Mouse (Mus musculus): Measurements from ENCODE around the gene Zfpl1. TPM values are rescaled to one million over a fixed set of nuclear protein-coding genes. Genes with fewer than 3 reads are reported as not detected.
"Not testable (repeated sequence)": the region's sequence is repeated elsewhere in the genome, so short reads cannot be mapped to it uniquely, and the experiment has no call there.

Zfpl1 gene
- polyA plus RNA-seq, 1 experiment: 88.5 TPM

DNA sequence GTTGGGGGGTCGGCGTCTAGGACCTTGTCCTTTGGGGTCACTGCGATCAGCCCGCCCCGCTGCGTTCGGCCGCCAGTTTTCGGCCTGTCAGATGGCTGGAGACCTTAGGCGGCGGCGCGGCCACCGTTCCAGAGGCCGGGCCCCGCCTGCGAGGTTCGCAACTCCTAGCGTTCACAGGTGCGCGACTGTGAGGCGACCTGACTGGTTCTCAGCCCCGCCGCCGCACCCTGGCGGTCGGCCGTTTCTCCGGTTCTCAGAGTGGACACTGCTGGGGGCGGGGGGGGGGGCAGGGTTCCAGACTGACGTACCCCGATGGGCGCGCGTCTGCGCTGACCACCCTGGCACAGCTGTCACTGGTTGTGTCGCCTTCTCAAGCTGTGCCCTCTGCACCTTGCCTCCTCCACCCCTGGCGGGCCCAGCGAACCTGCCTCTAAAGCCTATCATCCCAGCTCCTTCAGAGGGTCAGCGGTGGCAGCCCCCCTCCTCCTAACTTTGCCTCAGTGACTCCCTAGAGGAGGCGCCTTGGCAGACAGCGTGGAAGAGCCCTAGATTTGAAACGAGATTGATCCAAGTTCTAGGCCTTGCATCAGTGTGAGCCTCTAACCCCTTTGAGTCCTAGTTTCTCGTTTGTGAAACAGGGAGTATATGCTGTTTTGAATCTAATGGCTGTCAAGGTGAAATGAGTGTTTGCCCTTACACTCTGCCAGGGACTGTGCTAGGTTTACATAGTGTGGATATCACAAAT lies 37.4 kb downstream of the Zfpl1 start:
- peaks cover 63% of the 10 kb centered on the region for H3K4me1 ChIP-seq
- no peaks in the 10 kb centered on the region for H3K27me3 ChIP-seq (replicated peaks)
- TF ChIP-seq GATA1 (IDR thresholded peaks at IDR 0.05; ENCODE audit: borderline replicate concordance, low read length): no peak
- TF ChIP-seq FLI1 (IDR thresholded peaks at IDR 0.05; ENCODE audit: low read length): no peak
- H3K36me3 ChIP-seq (replicated peaks; ENCODE audit: low read length): peaks cover 46% of the 10 kb centered on the region
- H3K9me3 ChIP-seq: no peaks in the 10 kb centered on the region
- peak overlapping the region; percentile 97 for H3K4me3 ChIP-seq (replicated peaks)

GRCm38 (mm10) chr19:6046294-6047153 lies 38.2 kb downstream of the Zfpl1 start, which contains the start of gene Syvn1:
Gene Syvn1, plus strand, starts transcription at chr19:6046576.
- H3K9me3 ChIP-seq: no peaks in the 10 kb centered on the region
- H3K27me3 ChIP-seq (replicated peaks): no peaks in the 10 kb centered on the region
- TF ChIP-seq FLI1 (IDR thresholded peaks at IDR 0.05; ENCODE audit: low read length) (0 out of 2 replicates have a peak, but pooled peaks have one; percentile 46), GATA1 (IDR thresholded peaks at IDR 0.05; ENCODE audit: borderline replicate concordance, low read length) (no peak)
- peaks cover 60% of the 10 kb centered on the region for H3K4me1 ChIP-seq
- peaks cover 38% of the 10 kb centered on the region for H3K36me3 ChIP-seq (replicated peaks; ENCODE audit: low read length)
- H3K4me3 ChIP-seq (replicated peaks): peak within 1 kb of the TSS; percentile 97

- Histone ChIP-seq H3K4me3 (replicated peaks) (peak overlapping the region; percentile 97), H3K27me3 (replicated peaks) (no peaks in the 10 kb centered on the region), H3K4me1 (peaks cover 52% of the 10 kb centered on the region), H3K9me3 (no peaks in the 10 kb centered on the region), H3K36me3 (replicated peaks; ENCODE audit: low read length) (peaks cover 29% of the 10 kb centered on the region)
- TF ChIP-seq FLI1 (IDR thresholded peaks at IDR 0.05; ENCODE audit: low read length) (no peak), GATA1 (IDR thresholded peaks at IDR 0.05; ENCODE audit: borderline replicate concordance, low read length) (no peak)
Measured at GRCm38 (mm10) chr19:6045366-6046293, 39.1 kb downstream of the Zfpl1 start.

GRCm38 (mm10) chr19:6044102-6044501 lies 40.7 kb downstream of the Zfpl1 start:
- H3K36me3 ChIP-seq (replicated peaks; ENCODE audit: low read length): peaks cover 14% of the 10 kb centered on the region
- H3K9me3 ChIP-seq; H3K4me3 ChIP-seq (replicated peaks); H3K27me3 ChIP-seq (replicated peaks): not testable (repeated sequence)
- H3K4me1 ChIP-seq: peaks cover 36% of the 10 kb centered on the region

DNA sequence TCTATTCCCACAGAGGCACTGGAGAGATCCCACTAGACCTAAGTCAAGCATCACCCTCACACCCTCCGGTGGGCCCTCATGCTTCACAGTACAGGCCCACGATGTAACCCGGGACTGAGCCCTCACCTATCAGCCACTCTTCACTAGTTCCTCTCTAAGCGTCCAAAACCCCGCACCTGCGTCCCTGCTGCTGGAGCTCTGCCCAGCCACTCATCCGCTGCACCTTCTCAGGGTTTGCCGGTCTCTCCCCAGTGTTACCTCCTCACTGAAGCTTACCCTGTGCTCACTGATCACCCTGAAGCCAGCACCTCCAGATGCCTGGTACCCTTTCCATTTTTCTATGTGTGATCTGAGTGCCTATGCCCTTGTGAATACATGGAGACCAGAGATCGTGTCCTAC lies 42.5 kb downstream of the Zfpl1 start:
- Histone ChIP-seq H3K4me3 (replicated peaks) (no peak overlapping the region), H3K9me3 (no peaks in the 10 kb centered on the region), H3K27me3 (replicated peaks) (no peaks in the 10 kb centered on the region), H3K4me1 (peaks cover 30% of the 10 kb centered on the region), H3K36me3 (replicated peaks; ENCODE audit: low read length) (no peaks in the 10 kb centered on the region)
- no peak for TF ChIP-seq GATA1 (IDR thresholded peaks at IDR 0.05; ENCODE audit: borderline replicate concordance, low read length)
- TF ChIP-seq FLI1 (IDR thresholded peaks at IDR 0.05; ENCODE audit: low read length): no peak

DNA sequence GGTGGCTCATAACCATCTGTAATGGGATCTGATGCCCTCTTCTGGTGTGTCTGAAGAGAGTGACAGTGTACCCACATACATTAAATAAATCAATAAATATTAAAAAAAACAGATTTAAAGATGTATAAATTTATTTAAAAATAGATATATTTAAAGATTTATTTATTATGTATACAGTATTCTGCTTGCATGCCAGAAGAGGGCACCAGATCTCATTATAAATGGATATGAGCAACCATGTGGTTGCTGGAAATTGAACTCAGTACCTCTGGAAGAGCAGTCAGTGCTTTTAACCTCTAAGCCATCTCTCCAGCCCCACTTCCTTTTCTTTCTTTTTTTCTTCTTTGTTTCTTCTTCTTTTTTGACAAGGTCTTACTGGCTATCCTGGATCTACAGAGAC lies 44.8 kb downstream of the Zfpl1 start:
- no peak for TF ChIP-seq FLI1 (IDR thresholded peaks at IDR 0.05; ENCODE audit: low read length)
- TF ChIP-seq GATA1 (IDR thresholded peaks at IDR 0.05; ENCODE audit: borderline replicate concordance, low read length): no peak
- H3K9me3 ChIP-seq: no peaks in the 10 kb centered on the region
- H3K27me3 ChIP-seq (replicated peaks): peaks cover 2% of the 10 kb centered on the region
- no peak overlapping the region for H3K4me3 ChIP-seq (replicated peaks)
- H3K36me3 ChIP-seq (replicated peaks; ENCODE audit: low read length): no peaks in the 10 kb centered on the region
- peaks cover 32% of the 10 kb centered on the region for H3K4me1 ChIP-seq

DNA sequence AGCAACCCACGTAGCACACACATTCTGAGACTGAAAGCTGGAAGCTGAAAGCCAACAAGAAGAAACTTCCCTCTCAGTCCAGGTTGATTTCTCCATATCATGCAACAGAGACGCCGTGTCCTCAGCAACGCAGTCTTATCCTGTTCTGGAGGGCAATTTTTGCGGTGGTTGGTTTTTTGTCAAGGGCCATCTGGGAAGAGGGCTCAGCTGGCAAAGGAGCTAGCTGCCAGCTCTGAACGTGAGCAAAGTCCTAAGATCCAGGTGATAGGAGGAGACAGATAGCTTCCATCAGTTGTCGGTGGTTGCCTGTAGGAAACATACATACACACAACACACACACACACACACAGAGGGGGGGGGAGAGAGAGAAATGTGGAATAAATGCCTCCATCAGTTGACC lies 46.4 kb downstream of the Zfpl1 start:
- Histone ChIP-seq H3K4me3 (replicated peaks) (no peak overlapping the region), H3K4me1 (peaks cover 24% of the 10 kb centered on the region), H3K36me3 (replicated peaks; ENCODE audit: low read length) (no peaks in the 10 kb centered on the region), H3K27me3 (replicated peaks) (peaks cover 2% of the 10 kb centered on the region), H3K9me3 (no peaks in the 10 kb centered on the region)
- TF ChIP-seq FLI1 (IDR thresholded peaks at IDR 0.05; ENCODE audit: low read length): no peak
- no peak for TF ChIP-seq GATA1 (IDR thresholded peaks at IDR 0.05; ENCODE audit: borderline replicate concordance, low read length)

- TF ChIP-seq GATA1 (IDR thresholded peaks at IDR 0.05; ENCODE audit: borderline replicate concordance, low read length): no peak
- TF ChIP-seq FLI1 (IDR thresholded peaks at IDR 0.05; ENCODE audit: low read length): no peak
- Histone ChIP-seq H3K27me3 (replicated peaks) (peaks cover 2% of the 10 kb centered on the region), H3K36me3 (replicated peaks; ENCODE audit: low read length) (no peaks in the 10 kb centered on the region), H3K4me3 (replicated peaks) (no peak overlapping the region), H3K4me1 (peaks cover 24% of the 10 kb centered on the region), H3K9me3 (no peaks in the 10 kb centered on the region)
Measured at GRCm38 (mm10) chr19:6037695-6038094, 47.1 kb downstream of the Zfpl1 start.

DNA sequence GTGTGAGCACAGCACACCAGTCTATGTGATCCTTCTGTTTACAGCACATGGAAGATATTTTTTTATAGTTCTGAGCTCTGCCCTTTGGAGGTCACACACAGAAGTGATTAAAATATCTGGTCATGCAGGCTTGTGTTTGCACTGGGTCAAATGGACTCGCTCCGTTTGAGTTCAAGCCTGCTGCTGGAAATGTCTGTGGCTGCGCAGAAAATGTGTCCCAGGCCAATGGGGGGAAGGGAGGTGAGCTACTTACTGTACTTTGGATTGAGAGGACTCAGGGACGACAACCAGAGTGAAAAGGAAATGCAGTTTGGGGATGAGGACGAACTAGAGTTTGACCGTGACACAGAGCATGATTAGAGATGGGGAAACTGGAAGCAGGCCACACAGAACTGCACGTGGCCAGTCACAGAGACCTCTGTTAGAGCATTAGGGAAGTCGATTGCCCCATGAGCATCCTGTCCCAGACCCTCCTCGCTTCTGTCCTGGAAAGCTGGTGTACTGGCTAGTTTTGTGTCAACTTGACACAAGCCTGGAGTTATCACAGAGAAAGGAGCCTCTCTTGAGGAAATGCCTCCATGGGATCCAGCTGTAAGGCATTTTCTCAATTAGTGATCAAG lies 48.7 kb downstream of the Zfpl1 start:
- Histone ChIP-seq H3K27me3 (replicated peaks) (peaks cover 6% of the 10 kb centered on the region), H3K4me1 (peaks cover 21% of the 10 kb centered on the region), H3K4me3 (replicated peaks) (no peak overlapping the region), H3K9me3 (no peaks in the 10 kb centered on the region), H3K36me3 (replicated peaks; ENCODE audit: low read length) (no peaks in the 10 kb centered on the region)
- TF ChIP-seq FLI1 (IDR thresholded peaks at IDR 0.05; ENCODE audit: low read length): no peak
- TF ChIP-seq GATA1 (IDR thresholded peaks at IDR 0.05; ENCODE audit: borderline replicate concordance, low read length): no peak

Other genes with a start within 250 kb of the Zfpl1 start
- 28.5 and 57.6 TPM in 2 replicates for gene Frmd8, start 209.7 kb downstream of the Zfpl1 start, polyA plus RNA-seq (2012; ENCODE audit: insufficient read depth, low replicate concordance)
- gene Slc25a45, start 207.1 kb downstream of the Zfpl1 start, polyA plus RNA-seq (2012; ENCODE audit: insufficient read depth, low replicate concordance): 3.6 and 6.9 TPM in 2 replicates
- gene Tigd3, start 190.8 kb downstream of the Zfpl1 start, polyA plus RNA-seq (2012; ENCODE audit: insufficient read depth, low replicate concordance): 0.57 and 1.3 TPM in 2 replicates
- gene Dpf2, start 171.9 kb downstream of the Zfpl1 start, polyA plus RNA-seq (2012; ENCODE audit: insufficient read depth, low replicate concordance): 23.0 and 44.7 TPM in 2 replicates
- 4.4 and 15.7 TPM in 2 replicates for gene Cdc42ep2, start 160.1 kb downstream of the Zfpl1 start, polyA plus RNA-seq (2012; ENCODE audit: insufficient read depth, low replicate concordance)
- 11.0 and 14.1 TPM in 2 replicates for gene Pola2, start 120.8 kb downstream of the Zfpl1 start, polyA plus RNA-seq (2012; ENCODE audit: insufficient read depth, low replicate concordance)
- not detected in 2 replicates for gene Slc22a20, start 98.8 kb downstream of the Zfpl1 start, polyA plus RNA-seq (2012; ENCODE audit: insufficient read depth, low replicate concordance)
- 66.2 and 91.7 TPM in 2 replicates for gene Capn1, start 69.1 kb downstream of the Zfpl1 start, polyA plus RNA-seq (2012; ENCODE audit: insufficient read depth, low replicate concordance)
- 129 and 202 TPM in 2 replicates for gene Syvn1, start 38.4 kb downstream of the Zfpl1 start, polyA plus RNA-seq (2012; ENCODE audit: insufficient read depth, low replicate concordance)
- 19.0 and 54.3 TPM in 2 replicates for gene Mrpl49, start 27.2 kb downstream of the Zfpl1 start, polyA plus RNA-seq (2012; ENCODE audit: insufficient read depth, low replicate concordance)
- 3,425 and 5,919 TPM in 2 replicates for gene Fau, start 27.1 kb downstream of the Zfpl1 start, polyA plus RNA-seq (2012; ENCODE audit: insufficient read depth, low replicate concordance)
- gene Znhit2, start 23.8 kb downstream of the Zfpl1 start, polyA plus RNA-seq (2012; ENCODE audit: insufficient read depth, low replicate concordance): 39.7 and 64.8 TPM in 2 replicates
- 26.1 and 59.5 TPM in 2 replicates for gene Tm7sf2, start 16.6 kb downstream of the Zfpl1 start, polyA plus RNA-seq (2012; ENCODE audit: insufficient read depth, low replicate concordance)
- 23.5 and 35.2 TPM in 2 replicates for gene Vps51, start 7.7 kb downstream of the Zfpl1 start, polyA plus RNA-seq (2012; ENCODE audit: insufficient read depth, low replicate concordance)
- gene Tmem262, start 4.9 kb downstream of the Zfpl1 start, polyA plus RNA-seq (2012; ENCODE audit: insufficient read depth, low replicate concordance): not detected in 2 replicates
- not detected in 2 replicates for gene Gm28374, start 2.7 kb downstream of the Zfpl1 start, polyA plus RNA-seq (2012; ENCODE audit: insufficient read depth, low replicate concordance)
- 2.6 TPM in 1 of 2 replicates, not detected in the other for gene Cdca5, start within 50 bp of the Zfpl1 start, polyA plus RNA-seq (2012; ENCODE audit: insufficient read depth, low replicate concordance)
- gene AC131692.1, start 9.5 kb upstream of the Zfpl1 start, polyA plus RNA-seq (2012; ENCODE audit: insufficient read depth, low replicate concordance): 1.5 and 3.1 TPM in 2 replicates
- 0.30 TPM in 1 of 2 replicates, not detected in the other for gene Naaladl1, start 20.8 kb upstream of the Zfpl1 start, polyA plus RNA-seq (2012; ENCODE audit: insufficient read depth, low replicate concordance)
- 66.7 and 124 TPM in 2 replicates for gene Sac3d1, start 33.7 kb upstream of the Zfpl1 start, polyA plus RNA-seq (2012; ENCODE audit: insufficient read depth, low replicate concordance)
- gene Snx15, start 43.3 kb upstream of the Zfpl1 start, polyA plus RNA-seq (2012; ENCODE audit: insufficient read depth, low replicate concordance): 138 and 337 TPM in 2 replicates
- gene Batf2, start 56.0 kb upstream of the Zfpl1 start, polyA plus RNA-seq (2012; ENCODE audit: insufficient read depth, low replicate concordance): 1.7 and 3.7 TPM in 2 replicates
- gene Arl2, start 56.6 kb upstream of the Zfpl1 start, polyA plus RNA-seq (2012; ENCODE audit: insufficient read depth, low replicate concordance): 46.0 and 68.7 TPM in 2 replicates
- not detected in 2 replicates for gene Majin, start 99.4 kb upstream of the Zfpl1 start, polyA plus RNA-seq (2012; ENCODE audit: insufficient read depth, low replicate concordance)
- not detected in 2 replicates for gene Gpha2, start 141.4 kb upstream of the Zfpl1 start, polyA plus RNA-seq (2012; ENCODE audit: insufficient read depth, low replicate concordance)
- 26.0 and 29.6 TPM in 2 replicates for gene Ppp2r5b, start 150.9 kb upstream of the Zfpl1 start, polyA plus RNA-seq (2012; ENCODE audit: insufficient read depth, low replicate concordance)
- 34.7 and 62.6 TPM in 2 replicates for gene Atg2a, start 156.7 kb upstream of the Zfpl1 start, polyA plus RNA-seq (2012; ENCODE audit: insufficient read depth, low replicate concordance)
- 474 and 728 TPM in 2 replicates for gene Ehd1, start 191.8 kb upstream of the Zfpl1 start, polyA plus RNA-seq (2012; ENCODE audit: insufficient read depth, low replicate concordance)
- gene Cdc42bpg, start 221.5 kb upstream of the Zfpl1 start, polyA plus RNA-seq (2012; ENCODE audit: insufficient read depth, low replicate concordance): 4.8 and 6.6 TPM in 2 replicates